Mouse (Mus musculus): ENCODE data around the gene AI854703. TPM values are rescaled to one million over a fixed set of nuclear protein-coding genes. Genes with fewer than 3 reads are reported as not detected.
"Not testable (repeated sequence)": the region's sequence is repeated elsewhere in the genome, so short reads cannot be mapped to it uniquely, and the experiment has no call there.

Gene AI854703
- polyA plus RNA-seq, 1 experiment from 2014 or later, result 3.1 TPM

DNA sequence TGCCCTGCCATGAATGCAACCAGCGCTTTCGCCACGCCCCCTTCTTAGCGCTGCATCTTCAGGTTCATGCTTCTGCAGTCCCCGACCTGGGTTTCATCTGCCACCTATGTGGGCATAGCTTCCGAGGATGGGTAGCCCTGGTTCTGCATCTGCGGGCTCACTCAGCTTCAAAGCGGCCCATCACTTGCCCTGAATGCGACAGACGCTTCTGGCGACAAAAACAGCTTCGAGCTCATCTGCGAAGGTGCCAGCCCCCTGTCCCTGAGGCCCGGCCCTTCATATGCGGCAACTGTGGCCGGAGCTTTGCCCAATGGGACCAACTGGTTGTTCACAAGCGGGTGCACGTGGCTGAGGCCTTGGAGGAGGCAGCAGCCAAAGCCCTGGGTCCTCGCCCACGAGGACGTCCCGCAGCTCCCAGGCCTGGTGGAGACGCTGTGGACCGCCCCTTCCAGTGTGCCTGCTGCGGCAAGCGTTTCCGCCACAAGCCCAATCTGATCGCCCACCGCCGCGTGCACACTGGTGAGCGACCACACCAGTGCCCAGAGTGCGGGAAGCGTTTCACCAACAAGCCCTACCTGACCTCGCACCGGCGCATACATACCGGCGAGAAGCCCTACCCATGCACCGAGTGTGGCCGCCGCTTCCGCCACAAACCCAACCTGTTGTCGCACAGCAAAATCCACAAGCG, 29.9 kb upstream of the AI854703 start:
- peaks cover 45% of the 10 kb centered on the region for H3K36me3 ChIP-seq
- no peak overlapping the region for H3K27ac ChIP-seq
- 96% methylated on average over 45 of the region's 45 CpGs for WGBS

DNA sequence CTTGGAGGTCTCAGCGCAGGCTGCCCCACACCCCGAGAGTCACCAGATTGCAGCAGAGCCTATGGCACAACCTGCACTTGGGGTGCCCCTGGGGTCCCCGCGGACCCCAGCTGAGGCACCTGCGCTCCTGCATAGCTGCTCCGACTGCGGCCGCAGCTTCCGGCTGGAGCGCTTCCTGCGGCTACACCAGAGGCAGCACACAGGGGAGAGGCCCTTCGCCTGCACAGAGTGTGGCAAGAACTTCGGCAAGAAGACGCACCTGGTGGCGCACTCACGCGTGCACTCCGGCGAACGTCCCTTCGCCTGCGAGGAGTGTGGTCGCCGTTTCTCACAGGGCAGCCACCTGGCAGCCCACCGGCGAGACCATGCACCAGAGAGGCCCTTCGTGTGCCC, 29.3 kb upstream of the AI854703 start:
- no peak overlapping the region for H3K4me3 ChIP-seq
- H3K36me3 ChIP-seq, result peaks cover 45% of the 10 kb centered on the region
- no peak overlapping the region for H3K27ac ChIP-seq
- no peak overlapping the region for H3K4me2 ChIP-seq (replicated peaks)
- peaks cover 25% of the 10 kb centered on the region for H3K4me1 ChIP-seq
- ATAC-seq (ENCODE audit: low FRiP score), result no peak
- no peak overlapping the region for H3K9ac ChIP-seq
- 96% methylated on average over 27 of the region's 27 CpGs for WGBS
- no peaks in the 10 kb centered on the region for H3K27me3 ChIP-seq
- peaks cover 20% of the 10 kb centered on the region for H3K9me3 ChIP-seq (replicated peaks)

More for the DNA sequence above, 29.9 kb upstream of the AI854703 start:
- Histone ChIP-seq H3K9ac (no peak overlapping the region), H3K27me3 (no peaks in the 10 kb centered on the region), H3K4me2 (replicated peaks) (no peak overlapping the region), H3K9me3 (replicated peaks) (peaks cover 20% of the 10 kb centered on the region), H3K4me1 (peaks cover 25% of the 10 kb centered on the region), H3K4me3 (no peak overlapping the region)
- ATAC-seq (ENCODE audit: low FRiP score), result no peak

DNA sequence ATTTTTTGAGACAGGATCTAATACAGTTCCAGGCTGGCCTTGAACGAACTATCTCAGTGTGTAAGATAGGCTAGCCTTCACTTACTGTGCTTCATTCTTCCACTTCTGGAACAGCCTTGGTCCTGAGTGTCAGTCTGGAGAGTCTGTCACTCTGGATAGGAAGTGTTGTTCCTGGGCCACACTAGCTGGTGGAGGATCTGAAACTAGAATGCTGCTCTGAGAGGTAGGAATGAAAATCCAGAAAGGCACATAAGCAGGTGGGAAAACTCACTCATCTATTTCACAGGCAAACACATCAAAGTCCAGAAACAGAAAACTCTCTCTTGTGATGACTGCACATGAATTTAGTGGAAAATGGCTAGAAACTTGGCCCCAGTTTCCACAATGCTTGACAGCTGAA, 26.0 kb upstream of the AI854703 start:
- Histone ChIP-seq H3K4me2 (replicated peaks) (no peak overlapping the region), H3K27me3 (no peaks in the 10 kb centered on the region), H3K4me1 (peaks cover 13% of the 10 kb centered on the region), H3K4me3 (no peak overlapping the region), H3K9me3 (replicated peaks) (peaks cover 20% of the 10 kb centered on the region), H3K27ac (0 out of 2 replicates have a peak overlapping the region, but pooled peaks have one; percentile 85), H3K36me3 (peaks cover 46% of the 10 kb centered on the region), H3K9ac (no peak overlapping the region)
- WGBS, result 84% methylated on average over 1 of the region's 1 CpGs
- no peak for ATAC-seq (ENCODE audit: low FRiP score)

DNA sequence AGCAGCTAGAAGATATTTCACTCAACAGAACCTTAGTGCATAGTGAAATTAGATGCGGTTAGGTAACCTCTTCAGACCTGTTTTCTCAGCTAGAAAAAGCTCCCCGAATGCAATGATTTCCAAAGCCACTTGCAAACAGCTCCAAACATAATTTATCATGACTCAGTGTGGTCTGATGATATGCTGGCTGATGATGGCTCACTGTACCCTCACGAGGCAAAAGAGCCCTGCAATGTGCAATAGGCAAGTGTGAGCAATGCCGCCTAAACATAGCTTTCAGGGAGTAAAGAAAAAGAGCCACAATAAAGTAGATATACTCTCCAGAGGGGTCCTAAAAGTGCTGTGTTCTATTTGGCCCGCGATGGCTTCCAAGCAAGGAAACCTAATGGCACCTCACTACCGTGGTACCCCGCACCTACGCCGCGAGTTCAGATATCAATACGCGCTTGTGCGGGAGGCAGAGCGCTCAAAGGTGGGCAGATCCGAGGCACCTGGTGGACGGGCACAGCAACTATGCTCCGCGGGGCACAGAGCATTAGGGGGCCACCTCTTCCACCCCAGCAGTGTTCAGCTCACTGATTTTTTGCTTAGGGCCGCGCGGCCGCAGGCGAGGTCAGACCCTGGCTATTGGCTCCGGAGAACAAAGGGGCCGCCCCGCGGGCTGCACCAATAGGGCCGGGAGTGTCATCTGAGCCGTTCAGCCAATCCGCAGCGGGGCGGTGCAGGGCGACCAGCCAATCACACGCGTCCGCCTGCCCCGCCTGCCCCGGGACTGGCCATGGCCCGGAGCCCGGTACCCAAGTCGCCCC, 25.1 kb upstream of the AI854703 start, which contains the start of gene Zfp775:
Zfp775 (plus strand) TSS at position 793 of the 809 bp plus-strand sequence.
- H3K9me3 ChIP-seq (replicated peaks), result peaks cover 15% of the 10 kb centered on the region
- no peaks in the 10 kb centered on the region for H3K27me3 ChIP-seq
- H3K9ac ChIP-seq, result peak within 1 kb of the TSS; percentile 89
- WGBS, result 5% methylated on average over 42 of the region's 42 CpGs
- ATAC-seq (ENCODE audit: low FRiP score), result peak; percentile 100
- H3K4me1 ChIP-seq, result peaks cover 13% of the 10 kb centered on the region
- H3K4me2 ChIP-seq (replicated peaks), result peak within 1 kb of the TSS; percentile 84
- peaks cover 38% of the 10 kb centered on the region for H3K36me3 ChIP-seq
- H3K27ac ChIP-seq, result peak within 1 kb of the TSS; percentile 85
- peak within 1 kb of the TSS; percentile 62 for H3K4me3 ChIP-seq

DNA sequence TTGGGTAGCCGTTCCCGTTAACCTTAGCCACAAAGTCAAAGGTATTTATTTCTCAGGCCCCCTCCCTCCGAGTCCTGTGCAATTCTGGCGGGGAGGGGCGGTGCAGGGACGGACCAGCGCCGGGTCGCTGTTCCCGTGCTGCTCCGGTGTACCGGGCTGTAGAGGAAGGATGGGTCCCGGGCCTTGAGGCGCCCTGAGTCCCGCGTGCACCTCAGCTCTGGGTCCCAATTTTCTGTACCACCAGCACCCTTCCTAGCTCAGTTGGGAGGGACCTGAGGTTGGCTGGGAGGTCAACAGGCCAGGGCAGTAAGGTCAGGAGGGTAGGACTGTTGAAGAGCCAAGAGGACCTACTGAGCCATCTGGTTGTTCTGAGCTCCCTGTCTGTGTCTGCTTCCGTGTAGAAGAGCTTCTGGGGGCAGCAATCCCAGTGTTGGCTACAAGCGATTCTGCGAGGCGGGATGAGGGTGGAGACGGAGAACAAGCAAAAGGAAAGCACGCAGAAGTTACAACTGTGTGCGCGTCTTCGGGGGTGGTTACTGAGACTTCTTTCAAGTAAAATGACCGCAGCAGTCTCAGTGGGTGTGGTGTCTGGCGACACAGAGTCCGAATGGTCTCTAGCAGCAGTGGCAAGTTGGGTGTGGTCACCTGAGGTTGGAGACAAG, 24.4 kb upstream of the AI854703 start:
- 3% methylated on average over 28 of the region's 28 CpGs for WGBS

DNA sequence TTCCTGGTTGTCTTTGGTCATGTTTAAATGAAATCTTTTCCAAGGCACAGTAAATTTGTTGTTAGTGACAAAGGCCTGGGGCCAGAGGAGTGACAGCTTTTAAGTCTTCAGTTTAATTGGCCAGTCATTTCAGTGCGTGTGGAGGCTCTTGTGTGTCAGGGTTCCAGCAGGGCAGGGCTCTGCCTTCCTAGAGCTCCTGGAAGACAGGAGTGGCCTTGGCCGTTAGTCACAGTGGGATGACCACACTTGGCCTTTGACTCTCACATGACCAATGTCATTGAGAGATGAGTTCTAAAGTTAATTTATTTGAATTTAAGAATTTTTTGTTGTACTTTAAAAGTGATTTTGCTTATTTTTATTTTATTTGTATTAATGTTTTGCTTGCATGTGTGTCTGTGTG, 18.4 kb upstream of the AI854703 start:
- H3K4me2 ChIP-seq (replicated peaks), result no peak overlapping the region
- H3K4me1 ChIP-seq, result 0 out of 2 replicates have a peak, but pooled peaks cover 3% of the 10 kb centered on the region

More for the DNA sequence above, 24.4 kb upstream of the AI854703 start:
- Histone ChIP-seq H3K9ac (peak overlapping the region; percentile 89), H3K27ac (peak overlapping the region; percentile 85), H3K4me2 (replicated peaks) (peak overlapping the region; percentile 84), H3K9me3 (replicated peaks) (peaks cover 8% of the 10 kb centered on the region), H3K27me3 (no peaks in the 10 kb centered on the region), H3K4me1 (peaks cover 13% of the 10 kb centered on the region), H3K36me3 (peaks cover 30% of the 10 kb centered on the region), H3K4me3 (peak overlapping the region; percentile 62)
- peak; percentile 89 for ATAC-seq (ENCODE audit: low FRiP score)

DNA sequence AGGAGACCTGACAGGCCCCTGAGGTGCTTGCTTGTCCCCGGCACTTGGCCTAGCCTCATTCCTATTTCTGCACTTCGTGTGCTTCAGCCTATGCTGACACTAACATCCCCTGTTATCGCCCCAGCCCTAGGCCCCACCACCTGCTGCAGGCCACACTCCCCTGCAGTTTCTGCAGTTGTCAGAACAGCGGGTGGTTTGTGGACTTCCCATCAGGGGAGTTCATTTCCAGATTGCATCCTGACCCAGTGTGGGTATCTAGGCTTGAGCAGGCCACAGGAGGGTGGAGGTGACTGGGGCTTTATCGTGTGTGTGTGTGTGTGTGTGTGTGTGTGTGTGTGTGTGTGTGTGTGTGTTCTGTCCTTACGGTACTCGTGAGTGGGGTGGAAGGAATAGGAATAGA, 17.1 kb upstream of the AI854703 start:
- no peak overlapping the region for H3K4me2 ChIP-seq (replicated peaks)
- ATAC-seq (ENCODE audit: low FRiP score), result no peak
- H3K9me3 ChIP-seq (replicated peaks), result no peaks in the 10 kb centered on the region
- no peak overlapping the region for H3K27ac ChIP-seq
- H3K4me3 ChIP-seq, result no peak overlapping the region
- H3K27me3 ChIP-seq, result no peaks in the 10 kb centered on the region
- 0 out of 2 replicates have a peak, but pooled peaks cover 3% of the 10 kb centered on the region for H3K4me1 ChIP-seq
- peaks cover 27% of the 10 kb centered on the region for H3K36me3 ChIP-seq
- 46% methylated on average over 5 of the region's 7 CpGs for WGBS
- H3K9ac ChIP-seq, result no peak overlapping the region

More for the DNA sequence above, 18.4 kb upstream of the AI854703 start:
- H3K4me3 ChIP-seq, result no peak overlapping the region
- no peak overlapping the region for H3K27ac ChIP-seq
- 70% methylated on average over 2 of the region's 2 CpGs for WGBS
- no peak for ATAC-seq (ENCODE audit: low FRiP score)
- no peaks in the 10 kb centered on the region for H3K9me3 ChIP-seq (replicated peaks)
- H3K36me3 ChIP-seq, result peaks cover 13% of the 10 kb centered on the region
- H3K9ac ChIP-seq, result no peak overlapping the region
- H3K27me3 ChIP-seq, result no peaks in the 10 kb centered on the region

DNA sequence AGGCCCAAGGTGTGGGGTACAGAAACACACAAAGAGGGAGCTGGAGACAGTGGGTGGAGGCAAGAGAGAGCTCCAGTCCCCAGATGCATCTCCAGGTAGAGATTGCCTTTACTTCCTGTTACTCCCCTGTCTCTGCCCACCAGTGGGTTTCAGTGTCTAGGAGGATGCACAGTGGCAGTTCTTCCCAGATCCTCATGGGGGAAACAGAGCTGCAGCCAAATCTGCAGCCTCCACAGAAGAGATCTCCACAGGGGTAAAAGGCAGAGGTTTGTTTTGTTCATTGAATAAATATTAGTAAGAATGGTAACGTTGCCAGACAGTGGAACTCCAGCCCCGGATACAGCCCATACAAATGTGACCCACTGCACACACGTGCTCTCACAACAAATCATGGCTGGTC, 15.9 kb upstream of the AI854703 start:
- 83% methylated on average over 3 of the region's 3 CpGs for WGBS
- H3K4me3 ChIP-seq, result no peak overlapping the region
- no peaks in the 10 kb centered on the region for H3K27me3 ChIP-seq
- ATAC-seq (ENCODE audit: low FRiP score), result no peak
- H3K36me3 ChIP-seq, result peaks cover 31% of the 10 kb centered on the region
- H3K4me2 ChIP-seq (replicated peaks), result no peak overlapping the region
- no peak overlapping the region for H3K27ac ChIP-seq
- no peaks in the 10 kb centered on the region for H3K9me3 ChIP-seq (replicated peaks)
- no peak overlapping the region for H3K9ac ChIP-seq
- 0 out of 2 replicates have a peak, but pooled peaks cover 3% of the 10 kb centered on the region for H3K4me1 ChIP-seq

DNA sequence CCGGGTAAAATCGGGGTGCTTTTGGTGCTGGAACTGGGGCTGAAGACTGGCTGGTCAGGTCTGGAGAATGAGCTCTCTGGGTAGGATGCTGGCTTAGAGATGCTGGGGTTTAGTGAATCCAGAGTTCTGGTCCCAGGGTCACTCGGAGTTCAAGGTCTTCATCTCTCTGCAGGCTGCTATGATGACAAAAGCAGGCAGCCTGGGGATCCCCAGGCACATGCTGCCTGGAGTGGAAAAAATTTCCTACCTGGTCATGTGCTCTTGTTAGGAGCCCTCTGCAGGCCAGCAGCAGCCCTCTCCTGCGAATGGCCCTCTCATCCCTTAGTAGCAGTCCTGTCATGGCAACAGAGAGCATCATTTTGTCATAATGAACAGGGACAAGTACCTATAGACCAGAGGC, 13.1 kb upstream of the AI854703 start:
- Histone ChIP-seq H3K36me3 (peaks cover 38% of the 10 kb centered on the region), H3K4me3 (no peak overlapping the region), H3K4me1 (0 out of 2 replicates have a peak, but pooled peaks cover 3% of the 10 kb centered on the region), H3K27ac (no peak overlapping the region), H3K9ac (no peak overlapping the region), H3K9me3 (replicated peaks) (no peaks in the 10 kb centered on the region), H3K4me2 (replicated peaks) (no peak overlapping the region), H3K27me3 (no peaks in the 10 kb centered on the region)
- 90% methylated on average over 4 of the region's 4 CpGs for WGBS
- no peak for ATAC-seq (ENCODE audit: low FRiP score)

DNA sequence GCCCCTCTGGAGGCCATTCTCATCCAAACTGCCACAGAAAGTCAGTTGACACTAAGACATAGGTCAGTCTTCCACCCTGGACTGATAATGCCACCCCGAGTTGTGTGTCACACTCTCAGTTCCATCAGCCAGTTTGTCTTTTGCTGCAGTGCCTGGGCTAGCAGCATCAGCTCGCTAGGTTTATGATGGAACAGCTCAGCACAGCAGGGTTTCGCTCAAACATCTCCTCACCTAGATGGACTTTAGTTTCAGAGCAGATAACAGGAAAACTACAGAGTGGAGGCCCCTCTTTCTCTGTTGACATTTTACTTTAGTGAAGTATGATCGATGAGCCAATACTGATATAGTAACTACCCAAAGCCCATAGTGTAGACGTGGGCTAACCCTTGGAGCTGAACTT, 11.8 kb upstream of the AI854703 start:
- Histone ChIP-seq H3K4me3 (no peak overlapping the region), H3K27ac (no peak overlapping the region), H3K4me2 (replicated peaks) (no peak overlapping the region), H3K9ac (no peak overlapping the region), H3K27me3 (no peaks in the 10 kb centered on the region), H3K9me3 (replicated peaks) (no peaks in the 10 kb centered on the region), H3K4me1 (no peaks in the 10 kb centered on the region), H3K36me3 (peaks cover 46% of the 10 kb centered on the region)
- ATAC-seq (ENCODE audit: low FRiP score), result no peak
- WGBS, result 94% methylated on average over 5 of the region's 5 CpGs

DNA sequence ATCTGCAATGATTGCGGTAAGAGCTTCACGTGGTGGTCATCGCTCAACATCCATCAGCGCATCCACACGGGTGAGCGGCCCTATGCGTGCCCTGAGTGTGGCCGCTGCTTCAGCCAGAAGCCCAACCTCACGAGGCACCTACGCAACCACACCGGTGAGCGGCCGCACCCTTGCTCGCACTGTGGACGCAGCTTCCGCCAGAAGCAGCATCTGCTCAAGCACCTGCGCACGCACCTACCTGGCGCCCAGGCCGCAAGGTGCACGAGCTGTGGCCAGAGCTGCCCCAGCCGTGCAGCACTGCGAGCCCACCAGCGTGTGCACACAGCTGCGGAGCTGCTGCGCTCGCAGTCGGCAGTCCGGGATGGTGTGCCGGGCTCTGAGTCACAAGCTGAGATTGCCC, 6.5 kb upstream of the AI854703 start:
- ATAC-seq (ENCODE audit: low FRiP score), result no peak
- 94% methylated on average over 30 of the region's 30 CpGs for WGBS
- Histone ChIP-seq H3K36me3 (peaks cover 42% of the 10 kb centered on the region), H3K4me3 (no peak overlapping the region), H3K27me3 (no peaks in the 10 kb centered on the region), H3K4me1 (no peaks in the 10 kb centered on the region), H3K4me2 (replicated peaks) (no peak overlapping the region), H3K27ac (no peak overlapping the region), H3K9ac (no peak overlapping the region), H3K9me3 (replicated peaks) (no peaks in the 10 kb centered on the region)

DNA sequence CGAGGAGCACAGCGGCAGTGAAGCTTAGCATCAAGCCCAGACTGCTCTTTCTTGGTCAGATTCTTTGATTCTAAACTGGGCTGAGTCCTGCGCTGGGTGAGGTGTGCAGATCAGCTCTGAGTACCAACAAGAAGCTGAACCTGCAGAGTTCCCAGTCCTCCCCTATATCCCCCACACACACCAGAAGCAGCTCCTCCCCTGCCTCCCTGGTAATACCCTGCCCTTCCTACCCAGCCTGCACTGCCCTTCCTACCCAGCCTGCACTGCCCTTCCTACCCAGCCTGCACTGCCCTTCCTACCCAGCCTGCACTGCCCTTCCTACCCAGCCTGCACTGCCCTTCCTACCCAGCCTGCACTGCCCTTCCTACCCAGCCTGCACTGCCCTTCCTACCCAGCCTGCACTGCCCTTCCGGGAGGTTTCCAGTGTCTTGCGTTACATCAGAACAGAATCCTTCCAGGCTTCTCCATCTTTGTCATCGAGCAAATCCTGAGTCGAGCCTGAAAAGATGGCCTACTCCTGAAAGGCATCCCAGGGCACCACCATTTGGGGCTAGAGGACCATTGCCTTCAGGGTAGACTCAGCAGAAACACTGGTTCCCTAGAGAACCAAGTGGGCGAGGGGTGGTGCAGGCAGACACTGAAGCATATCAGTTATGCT, 4.2 kb upstream of the AI854703 start:
- not testable (repeated sequence) for H3K4me1 ChIP-seq; ATAC-seq (ENCODE audit: low FRiP score); H3K4me2 ChIP-seq (replicated peaks); H3K4me3 ChIP-seq; H3K27ac ChIP-seq; H3K9ac ChIP-seq; H3K9me3 ChIP-seq (replicated peaks)
- peaks cover 31% of the 10 kb centered on the region for H3K36me3 ChIP-seq
- 80% methylated on average over 8 of the region's 8 CpGs for WGBS
- H3K27me3 ChIP-seq, result peaks cover 18% of the 10 kb centered on the region

Data from hindbrain, embryonic 12.5 days (tissue).